Mouse (Mus musculus): ENCODE results near the gene Coro2b. TPM values are rescaled to one million over a fixed set of nuclear protein-coding genes. Genes with fewer than 3 reads are reported as not detected.

Coro2b gene
- polyA plus RNA-seq, 1 experiment from 2014 or later: 9.8 TPM

DNA sequence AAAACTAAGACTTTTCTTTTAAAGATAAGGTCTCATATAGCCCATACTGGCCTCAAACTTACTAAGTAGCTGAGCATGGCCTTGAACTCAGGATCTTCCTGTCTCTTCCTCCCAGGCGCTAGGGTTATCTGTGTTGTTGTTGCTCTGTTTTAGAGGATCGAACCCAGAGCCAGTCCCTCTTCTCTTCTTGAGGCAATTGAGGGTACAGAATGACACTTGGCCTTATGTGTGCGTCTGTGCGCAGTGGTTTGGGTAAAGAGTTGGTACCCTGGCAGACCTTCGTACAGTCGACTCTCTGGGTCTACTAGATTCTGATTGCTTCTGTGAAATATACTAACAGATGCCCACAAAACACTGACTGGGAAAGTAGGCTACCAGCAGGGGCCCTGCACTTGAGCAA lies 114.9 kb downstream of the Coro2b start:
- H3K9me3 ChIP-seq (replicated peaks; ENCODE audit: control insufficient read depth, low read length): no peaks in the 10 kb centered on the region
- no peak for ATAC-seq (ENCODE audit: insufficient read depth, low FRiP score)
- 0 out of 2 replicates have a peak overlapping the region, but pooled peaks have one; percentile 66 for H3K4me2 ChIP-seq (ENCODE audit: low read depth, low read length)
- no peaks in the 10 kb centered on the region for H3K27me3 ChIP-seq (ENCODE audit: control insufficient read depth, insufficient read depth, low read length)
- no peaks in the 10 kb centered on the region for H3K36me3 ChIP-seq (ENCODE audit: control insufficient read depth, insufficient read depth, low read length)
- H3K4me1 ChIP-seq (ENCODE audit: control insufficient read depth, insufficient read depth, low read length): peaks cover 11% of the 10 kb centered on the region
- H3K4me3 ChIP-seq (replicated peaks; ENCODE audit: low read length): no peak overlapping the region
- H3K27ac ChIP-seq (ENCODE audit: low read length): no peak overlapping the region
- WGBS: 99% methylated on average over 6 of the region's 6 CpGs
- no peak overlapping the region for H3K9ac ChIP-seq (ENCODE audit: low read length)

DNA sequence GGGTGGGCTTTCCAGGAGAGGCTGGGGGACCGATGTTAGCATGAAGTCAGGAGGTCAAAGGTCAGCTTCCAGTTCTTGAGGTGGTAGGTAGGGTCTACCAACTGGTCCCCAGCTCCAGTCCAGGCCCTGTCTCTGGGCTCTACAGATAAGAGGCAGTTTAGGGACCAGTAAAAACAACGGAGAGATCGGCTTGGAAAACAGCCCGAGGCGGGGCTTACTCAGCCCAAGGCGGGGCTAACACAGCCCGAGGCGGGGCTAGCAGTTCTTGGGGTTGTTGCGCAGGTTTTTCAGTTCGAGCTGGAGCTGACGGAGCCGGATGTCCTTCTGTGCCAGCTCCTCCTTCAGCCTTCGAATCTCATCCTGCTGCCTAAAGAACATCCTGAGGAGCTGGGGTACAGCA lies 115.8 kb downstream of the Coro2b start:
- no peaks in the 10 kb centered on the region for H3K36me3 ChIP-seq (ENCODE audit: control insufficient read depth, insufficient read depth, low read length)
- ATAC-seq (ENCODE audit: insufficient read depth, low FRiP score): peak; percentile 83
- no peaks in the 10 kb centered on the region for H3K27me3 ChIP-seq (ENCODE audit: control insufficient read depth, insufficient read depth, low read length)
- 4% methylated on average over 13 of the region's 13 CpGs for WGBS
- peaks cover 17% of the 10 kb centered on the region for H3K4me1 ChIP-seq (ENCODE audit: control insufficient read depth, insufficient read depth, low read length)
- H3K27ac ChIP-seq (ENCODE audit: low read length): peak overlapping the region; percentile 52
- no peaks in the 10 kb centered on the region for H3K9me3 ChIP-seq (replicated peaks; ENCODE audit: control insufficient read depth, low read length)
- peak overlapping the region; percentile 66 for H3K4me2 ChIP-seq (ENCODE audit: low read depth, low read length)
- peak overlapping the region; percentile 72 for H3K9ac ChIP-seq (ENCODE audit: low read length)
- H3K4me3 ChIP-seq (replicated peaks; ENCODE audit: low read length): peak overlapping the region; percentile 40

GRCm38 (mm10) chr9:62420261-62420917 lies 116.5 kb downstream of the Coro2b start:
- peak overlapping the region; percentile 72 for H3K9ac ChIP-seq (ENCODE audit: low read length)
- H3K9me3 ChIP-seq (replicated peaks; ENCODE audit: control insufficient read depth, low read length): no peaks in the 10 kb centered on the region
- no peaks in the 10 kb centered on the region for H3K36me3 ChIP-seq (ENCODE audit: control insufficient read depth, insufficient read depth, low read length)
- peak overlapping the region; percentile 40; the same call in 1 of the 2 replicates for H3K4me3 ChIP-seq (replicated peaks; ENCODE audit: low read length)
- H3K27ac ChIP-seq (ENCODE audit: low read length): peak overlapping the region; percentile 41; the same call in 1 of the 2 replicates
- ATAC-seq (ENCODE audit: insufficient read depth, low FRiP score): 0 out of 2 replicates have a peak, but pooled peaks have one; percentile 1
- peaks cover 17% of the 10 kb centered on the region for H3K4me1 ChIP-seq (ENCODE audit: control insufficient read depth, insufficient read depth, low read length)
- no peaks in the 10 kb centered on the region for H3K27me3 ChIP-seq (ENCODE audit: control insufficient read depth, insufficient read depth, low read length)
- peak overlapping the region; percentile 66 for H3K4me2 ChIP-seq (ENCODE audit: low read depth, low read length)
- WGBS: 54% methylated on average over 9 of the region's 10 CpGs

DNA sequence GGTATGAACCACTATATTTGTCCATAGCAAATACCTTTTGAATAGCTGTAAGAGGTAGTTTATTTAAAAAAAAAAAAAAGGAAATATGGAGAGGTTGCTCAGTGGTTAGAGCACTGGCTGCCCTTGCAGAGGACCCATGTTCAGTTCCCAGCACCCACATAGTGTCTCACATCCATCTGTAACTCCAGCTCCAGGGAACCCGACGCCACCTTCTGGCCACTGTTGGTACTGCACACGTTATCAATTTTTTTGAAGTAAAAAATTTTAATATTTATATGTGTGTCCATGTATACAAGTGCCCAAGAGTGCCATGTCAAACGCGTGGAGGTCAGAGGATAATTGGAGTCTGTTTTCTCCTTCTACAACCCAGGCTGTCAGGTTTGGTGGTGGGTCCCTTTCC lies 118.1 kb downstream of the Coro2b start:
- H3K9ac ChIP-seq (ENCODE audit: low read length): no peak overlapping the region
- H3K27ac ChIP-seq (ENCODE audit: low read length): no peak overlapping the region
- H3K4me1 ChIP-seq (ENCODE audit: control insufficient read depth, insufficient read depth, low read length): peaks cover 20% of the 10 kb centered on the region
- H3K4me2 ChIP-seq (ENCODE audit: low read depth, low read length): no peak overlapping the region
- no peak for ATAC-seq (ENCODE audit: insufficient read depth, low FRiP score)
- H3K27me3 ChIP-seq (ENCODE audit: control insufficient read depth, insufficient read depth, low read length): no peaks in the 10 kb centered on the region
- H3K4me3 ChIP-seq (replicated peaks; ENCODE audit: low read length): no peak overlapping the region
- 62% methylated on average over 5 of the region's 5 CpGs for WGBS
- H3K9me3 ChIP-seq (replicated peaks; ENCODE audit: control insufficient read depth, low read length): no peaks in the 10 kb centered on the region
- no peaks in the 10 kb centered on the region for H3K36me3 ChIP-seq (ENCODE audit: control insufficient read depth, insufficient read depth, low read length)

GRCm38 (mm10) chr9:62407357-62408146 lies 129.3 kb downstream of the Coro2b start:
- ATAC-seq (ENCODE audit: insufficient read depth, low FRiP score): no peak
- Histone ChIP-seq H3K4me2 (ENCODE audit: low read depth, low read length) (no peak overlapping the region), H3K9me3 (replicated peaks; ENCODE audit: control insufficient read depth, low read length) (0 out of 2 replicates have a peak, but pooled peaks cover 3% of the 10 kb centered on the region), H3K9ac (ENCODE audit: low read length) (no peak overlapping the region), H3K27ac (ENCODE audit: low read length) (no peak overlapping the region), H3K4me1 (ENCODE audit: control insufficient read depth, insufficient read depth, low read length) (no peaks in the 10 kb centered on the region), H3K4me3 (replicated peaks; ENCODE audit: low read length) (no peak overlapping the region), H3K36me3 (ENCODE audit: control insufficient read depth, insufficient read depth, low read length) (no peaks in the 10 kb centered on the region), H3K27me3 (ENCODE audit: control insufficient read depth, insufficient read depth, low read length) (no peaks in the 10 kb centered on the region)
- WGBS: 59% methylated on average over 5 of the region's 5 CpGs

- H3K4me3 ChIP-seq (replicated peaks; ENCODE audit: low read length): no peak overlapping the region
- no peaks in the 10 kb centered on the region for H3K27me3 ChIP-seq (ENCODE audit: control insufficient read depth, insufficient read depth, low read length)
- 0 out of 2 replicates have a peak, but pooled peaks cover 3% of the 10 kb centered on the region for H3K9me3 ChIP-seq (replicated peaks; ENCODE audit: control insufficient read depth, low read length)
- no peaks in the 10 kb centered on the region for H3K4me1 ChIP-seq (ENCODE audit: control insufficient read depth, insufficient read depth, low read length)
- H3K27ac ChIP-seq (ENCODE audit: low read length): no peak overlapping the region
- H3K4me2 ChIP-seq (ENCODE audit: low read depth, low read length): no peak overlapping the region
- no peak overlapping the region for H3K9ac ChIP-seq (ENCODE audit: low read length)
- peak; percentile 85 for ATAC-seq (ENCODE audit: insufficient read depth, low FRiP score)
- 56% methylated on average over 7 of the region's 7 CpGs for WGBS
- no peaks in the 10 kb centered on the region for H3K36me3 ChIP-seq (ENCODE audit: control insufficient read depth, insufficient read depth, low read length)
Observed at GRCm38 (mm10) chr9:62406423-62407013, 130.3 kb downstream of the Coro2b start.

DNA sequence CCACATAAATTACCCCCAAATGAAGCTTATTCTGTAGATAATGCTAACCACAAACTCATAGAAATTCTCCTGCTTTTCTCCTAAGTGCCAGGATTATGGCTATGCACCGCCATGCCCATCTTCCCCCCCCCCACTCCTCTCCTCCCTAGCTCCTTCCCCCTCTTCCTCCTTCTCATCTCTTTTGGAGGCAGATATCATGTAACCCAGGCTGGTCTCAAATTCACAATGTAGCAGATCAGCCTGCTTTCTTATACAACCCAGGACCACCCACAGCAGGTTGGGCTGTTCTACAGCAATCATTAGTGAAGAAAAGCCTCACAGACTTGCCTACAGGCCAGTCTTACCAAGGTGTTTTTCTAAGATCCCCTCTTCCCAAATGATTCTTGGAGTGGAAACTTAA lies 135.3 kb downstream of the Coro2b start:
- Histone ChIP-seq H3K36me3 (ENCODE audit: control insufficient read depth, insufficient read depth, low read length) (no peaks in the 10 kb centered on the region), H3K27ac (ENCODE audit: low read length) (no peak overlapping the region), H3K9me3 (replicated peaks; ENCODE audit: control insufficient read depth, low read length) (no peaks in the 10 kb centered on the region), H3K4me1 (ENCODE audit: control insufficient read depth, insufficient read depth, low read length) (peaks cover 4% of the 10 kb centered on the region; the same call in 1 of the 2 replicates), H3K4me3 (replicated peaks; ENCODE audit: low read length) (no peak overlapping the region), H3K27me3 (ENCODE audit: control insufficient read depth, insufficient read depth, low read length) (no peaks in the 10 kb centered on the region), H3K4me2 (ENCODE audit: low read depth, low read length) (no peak overlapping the region), H3K9ac (ENCODE audit: low read length) (no peak overlapping the region)
- ATAC-seq (ENCODE audit: insufficient read depth, low FRiP score): no peak
- WGBS: 41% methylated on average over 1 of the region's 1 CpGs

- Histone ChIP-seq H3K36me3 (ENCODE audit: control insufficient read depth, insufficient read depth, low read length) (no peaks in the 10 kb centered on the region), H3K27ac (ENCODE audit: low read length) (no peak overlapping the region), H3K9ac (ENCODE audit: low read length) (0 out of 2 replicates have a peak overlapping the region, but pooled peaks have one; percentile 38), H3K4me3 (replicated peaks; ENCODE audit: low read length) (no peak overlapping the region), H3K4me1 (ENCODE audit: control insufficient read depth, insufficient read depth, low read length) (peaks cover 4% of the 10 kb centered on the region; the same call in 1 of the 2 replicates), H3K27me3 (ENCODE audit: control insufficient read depth, insufficient read depth, low read length) (no peaks in the 10 kb centered on the region), H3K9me3 (replicated peaks; ENCODE audit: control insufficient read depth, low read length) (no peaks in the 10 kb centered on the region), H3K4me2 (ENCODE audit: low read depth, low read length) (no peak overlapping the region)
- ATAC-seq (ENCODE audit: insufficient read depth, low FRiP score): no peak
- WGBS: 47% methylated on average over 11 of the region's 11 CpGs
Observed at GRCm38 (mm10) chr9:62400531-62401170, 136.2 kb downstream of the Coro2b start.

All from stomach, embryonic 16.5 days (tissue).